Mouse (Mus musculus) cerebellum, postnatal 10 days (tissue): ENCODE measurements around the gene Ccdc85a.

Experiments
- DNase-seq, 2 experiments: peaks; one replicate each; pipeline ENCODE4 v3.0.0; 2021; ENCODE audit warnings: mixed read lengths in 2 of 2

Ccdc85a gene

GRCm38 (mm10) chr11:28583911-28584434 lies at the start of gene Ccdc85a:
Gene Ccdc85a (minus strand): TSS chr11:28584324.
- DNase-seq: peak; percentile 95

GRCm38 (mm10) chr11:28633571-28634125 lies 49.5 kb upstream of the Ccdc85a start:
- DNase-seq: no peak

GRCm38 (mm10) chr11:28633093-28633492 lies 49.0 kb upstream of the Ccdc85a start:
- no peak for DNase-seq

GRCm38 (mm10) chr11:28630771-28631170 lies 46.6 kb upstream of the Ccdc85a start:
- DNase-seq: no peak

DNA sequence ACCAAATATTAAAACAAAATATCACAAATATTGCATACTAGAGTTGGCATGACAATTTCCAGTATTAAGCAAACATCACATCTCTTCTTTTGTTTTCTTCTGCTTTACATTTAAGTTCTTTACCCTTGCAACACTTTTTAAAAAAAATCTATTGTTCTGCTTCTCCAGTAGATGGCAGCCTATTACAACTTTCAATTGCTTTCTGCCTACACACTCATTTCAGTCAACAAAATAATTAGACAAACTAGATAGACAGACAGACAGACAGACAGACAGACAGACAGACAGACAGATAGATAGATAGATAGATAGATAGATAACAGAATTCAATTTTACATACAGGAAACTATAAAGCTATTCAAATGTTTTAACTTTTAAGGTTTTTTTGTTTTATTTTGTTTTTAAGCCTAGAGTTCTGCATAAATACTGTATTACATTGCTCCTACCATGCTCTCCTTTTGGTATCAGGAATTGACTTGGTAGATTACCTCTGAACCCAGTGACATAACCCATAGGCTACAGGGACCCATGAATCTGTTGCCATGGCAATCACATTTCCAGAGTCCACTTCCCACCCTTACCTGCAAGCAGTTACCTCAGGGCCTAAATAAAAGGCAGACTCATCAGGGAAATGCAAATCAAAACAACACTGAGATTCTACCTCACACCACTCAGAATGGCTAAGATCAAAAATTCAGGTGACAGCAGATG lies 26.8 kb upstream of the Ccdc85a start:
- peak; percentile 3 to 43 for DNase-seq

- DNase-seq: no peak
Measured at GRCm38 (mm10) chr11:28583138-28583910, 800 bp downstream of the Ccdc85a start.

DNA sequence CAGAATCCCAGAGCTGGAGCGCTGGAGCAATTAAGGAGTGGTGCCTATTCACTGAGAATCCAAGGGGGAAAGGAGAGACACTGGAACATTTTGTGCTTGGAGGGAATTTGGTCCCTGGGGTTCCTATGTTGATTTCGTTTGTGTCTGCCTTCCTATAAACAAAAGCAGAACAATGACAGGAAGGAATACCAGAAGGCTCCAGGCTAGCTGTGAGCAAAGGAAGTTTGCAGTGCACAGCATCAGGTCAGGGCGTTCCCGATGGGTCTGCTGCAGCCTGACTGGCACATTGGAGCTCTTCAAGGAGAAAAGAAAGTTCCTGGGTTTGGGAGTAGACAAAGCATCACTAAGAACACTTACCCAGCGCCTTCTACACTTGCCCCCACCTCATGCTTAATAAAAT lies 1.9 kb downstream of the Ccdc85a start:
- DNase-seq: no peak

- no peak for DNase-seq
Measured at GRCm38 (mm10) chr11:28572423-28572822, 11.7 kb downstream of the Ccdc85a start.

DNA sequence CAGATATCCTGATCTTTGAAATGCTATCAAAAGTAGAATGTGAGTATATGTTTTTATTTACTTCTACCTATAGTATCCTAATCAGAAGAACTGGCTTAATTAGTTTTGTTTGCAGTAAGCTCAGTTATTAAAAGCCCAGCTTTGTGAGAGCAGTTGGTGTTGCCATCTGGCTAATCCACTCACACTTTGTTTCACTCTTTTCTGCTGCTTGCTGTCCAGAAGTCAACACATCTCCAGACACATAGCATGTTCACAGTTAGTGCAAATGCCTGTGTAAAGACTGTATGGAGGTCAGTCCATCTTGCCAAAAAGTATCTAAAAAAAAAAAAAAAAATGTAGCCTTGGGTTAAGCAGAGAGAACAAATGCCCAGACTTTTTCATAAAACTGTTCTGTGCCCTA lies 27.7 kb downstream of the Ccdc85a start:
- no peak for DNase-seq

DNA sequence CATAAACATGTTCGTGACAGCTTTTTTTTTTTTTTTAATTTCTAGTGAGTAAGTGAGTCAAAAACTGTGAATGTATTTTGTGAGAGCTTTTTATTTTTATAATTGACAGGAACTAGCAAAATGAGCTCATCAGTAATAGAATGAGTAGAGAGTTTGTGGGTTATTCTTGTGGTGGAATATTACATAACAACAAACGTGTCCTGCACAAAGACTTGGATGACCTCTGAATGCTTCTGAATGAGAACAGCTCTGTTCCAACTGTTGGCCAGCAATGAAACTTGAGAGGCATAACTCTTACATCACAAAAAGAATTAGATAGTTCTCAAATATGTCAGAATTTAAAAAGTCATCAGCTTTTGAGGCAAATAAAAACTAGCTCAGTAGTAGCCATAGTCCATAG lies 40.7 kb downstream of the Ccdc85a start:
- DNase-seq: no peak

GRCm38 (mm10) chr11:28541307-28541706 lies 42.8 kb downstream of the Ccdc85a start:
- DNase-seq: no peak

DNA sequence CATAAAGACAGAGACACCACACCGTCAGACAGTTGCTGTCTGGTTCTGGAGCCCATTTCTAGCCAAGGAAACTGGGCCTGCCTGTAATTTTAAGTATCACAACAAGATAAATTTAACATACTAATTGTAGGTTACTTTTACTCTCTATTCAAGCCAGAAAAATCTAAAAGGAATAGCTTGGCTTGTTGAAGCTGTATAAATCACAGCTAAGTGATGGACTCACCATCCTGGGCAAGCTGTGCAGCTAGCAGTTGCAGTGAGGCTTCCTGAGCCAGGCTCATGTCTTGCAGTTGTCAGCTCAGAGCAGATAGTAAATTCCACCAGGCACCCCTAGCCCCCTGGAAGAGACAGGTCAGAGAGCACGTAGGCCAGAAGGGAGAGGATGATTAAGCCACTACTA lies 50.8 kb downstream of the Ccdc85a start:
- DNase-seq: no peak

DNA sequence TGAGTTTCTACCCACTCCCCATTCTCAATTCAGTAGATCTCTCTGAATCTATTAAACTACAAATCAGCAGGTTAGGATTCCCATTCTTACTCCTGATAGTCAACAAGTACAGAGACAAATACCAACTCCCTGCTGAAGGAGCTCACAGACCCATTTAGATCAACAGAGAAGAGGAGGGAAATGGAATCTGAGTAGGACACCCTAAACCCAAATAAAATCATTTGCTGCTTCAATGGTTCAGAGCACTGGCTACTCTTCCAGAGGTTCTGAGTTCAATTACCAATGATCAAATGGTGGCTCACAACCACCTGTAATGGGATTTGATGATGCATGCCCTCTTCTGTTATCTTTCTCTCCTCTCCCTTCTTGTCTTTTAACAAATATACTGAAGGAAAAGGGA lies 82.9 kb downstream of the Ccdc85a start:
- DNase-seq: no peak

DNA sequence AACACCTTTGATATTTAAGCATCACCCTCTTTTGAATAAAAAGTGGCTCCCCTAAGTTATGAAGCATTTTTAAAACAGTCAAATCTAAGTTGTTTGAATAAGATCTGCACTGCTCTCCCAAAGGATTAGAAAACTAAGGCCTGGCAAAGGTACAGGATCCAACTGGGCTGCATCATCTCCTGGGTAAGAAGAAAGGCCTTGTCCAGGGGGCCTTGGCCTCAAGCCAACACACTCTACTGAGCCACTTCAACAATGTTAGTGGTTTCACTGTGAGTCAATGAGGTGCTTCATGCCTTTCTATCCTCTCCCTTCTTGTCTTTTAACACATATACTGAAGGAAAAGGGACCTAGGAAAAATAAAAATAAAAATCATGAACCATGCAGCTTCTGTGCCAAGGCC lies 87.1 kb downstream of the Ccdc85a start:
- DNase-seq: peak; percentile 25 to 39

- no peak for DNase-seq
Measured at GRCm38 (mm10) chr11:28493362-28493761, 90.8 kb downstream of the Ccdc85a start.

DNA sequence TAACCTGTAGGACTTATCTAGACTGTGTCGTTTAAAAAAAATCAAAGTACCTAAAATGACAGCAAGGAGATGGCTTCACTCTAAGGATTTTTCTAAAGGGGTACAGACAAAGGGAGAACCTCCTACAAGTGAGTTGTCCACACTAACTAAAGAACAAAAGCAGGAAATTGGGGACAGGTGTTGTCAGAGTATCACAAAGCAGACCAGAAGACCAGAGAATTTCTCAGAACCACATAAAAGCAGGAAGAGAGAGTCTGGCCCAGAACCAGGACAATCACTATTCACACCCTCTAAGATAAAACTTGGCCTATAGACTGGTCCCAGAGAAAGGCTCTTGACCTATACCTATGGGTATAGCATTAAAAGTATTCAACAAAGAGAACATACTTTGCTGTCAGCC lies 92.8 kb downstream of the Ccdc85a start:
- DNase-seq: no peak

- DNase-seq: peak in 1 of 2 experiments; percentile 1
Measured at GRCm38 (mm10) chr11:28484083-28484729, 99.9 kb downstream of the Ccdc85a start.

GRCm38 (mm10) chr11:28477088-28477487 lies 107.0 kb downstream of the Ccdc85a start:
- peak; percentile 11 to 52 for DNase-seq

DNA sequence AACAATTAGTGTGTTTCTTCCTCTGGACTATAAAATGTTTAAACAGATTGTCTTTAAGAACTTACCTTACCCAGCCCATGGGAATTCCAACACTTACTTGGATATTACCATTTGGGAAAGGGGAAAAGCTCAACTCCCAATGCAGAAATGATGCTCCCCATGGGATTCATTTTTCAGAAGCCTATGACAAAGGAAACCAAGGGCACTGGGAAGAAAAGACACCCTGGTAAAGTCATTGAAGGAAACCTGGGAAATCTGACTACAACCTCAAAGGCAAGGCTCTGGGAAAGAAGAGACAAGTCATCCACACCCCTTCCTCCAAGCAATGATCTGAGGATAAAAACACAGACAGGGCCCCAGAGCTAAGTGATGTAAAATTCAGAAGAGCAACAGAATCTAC lies 118.4 kb downstream of the Ccdc85a start:
- no peak for DNase-seq

GRCm38 (mm10) chr11:28464926-28465325 lies 119.2 kb downstream of the Ccdc85a start:
- no peak for DNase-seq

- no peak for DNase-seq
Measured at GRCm38 (mm10) chr11:28459165-28459564, 125.0 kb downstream of the Ccdc85a start.

DNA sequence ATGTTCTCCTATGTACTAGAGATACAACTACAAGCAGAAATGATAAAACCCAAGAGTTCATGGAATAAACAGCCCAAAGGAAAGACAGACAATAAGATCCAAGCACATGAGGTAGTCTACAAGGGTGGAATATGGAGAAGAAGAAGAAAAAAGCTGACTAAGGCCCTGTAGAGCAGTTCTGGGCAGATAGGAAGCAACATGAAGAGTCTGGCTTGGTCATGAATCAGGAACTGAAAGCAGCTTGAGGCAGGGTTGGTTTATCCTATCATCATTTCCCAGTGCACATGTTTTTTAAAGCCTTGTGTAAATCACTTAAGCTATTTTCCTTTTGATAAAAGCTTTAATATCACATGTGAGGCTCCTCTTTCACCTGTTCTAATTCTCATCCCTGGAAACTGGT lies 144.2 kb downstream of the Ccdc85a start:
- no peak for DNase-seq
